Mouse (Mus musculus): ENCODE results near the gene Gfpt2. TPM values are rescaled to one million over a fixed set of nuclear protein-coding genes. Genes with fewer than 3 reads are reported as not detected.
"Not testable (repeated sequence)": the region's sequence is repeated elsewhere in the genome, so short reads cannot be mapped to it uniquely, and the experiment has no call there.

Gene Gfpt2
- polyA plus RNA-seq, 1 experiment from 2014 or later: 7.0 TPM

DNA sequence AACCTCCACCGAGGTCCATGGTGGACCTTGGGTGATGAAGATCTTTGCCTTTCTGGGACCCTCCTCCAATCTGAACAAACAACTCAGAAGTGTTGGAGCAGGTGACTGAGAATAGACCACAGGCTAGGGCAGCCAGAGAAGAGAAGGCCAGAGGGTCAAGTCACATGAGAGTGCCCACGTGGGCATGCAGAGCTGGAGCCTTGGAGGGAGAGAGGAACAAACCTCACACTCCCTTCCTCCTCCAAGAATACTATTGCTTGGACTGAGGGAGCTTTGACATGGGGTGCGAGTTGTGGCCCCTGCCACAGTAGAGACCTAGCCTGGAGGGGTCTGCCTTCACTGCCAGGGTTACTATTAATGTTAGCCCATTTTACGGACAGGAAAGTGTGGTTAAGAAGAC is 30.0 kb upstream of the Gfpt2 start:
- WGBS: 65% methylated on average over 4 of the region's 4 CpGs
- Histone ChIP-seq H3K4me1 (replicated peaks; ENCODE audit: control insufficient read depth, insufficient read depth, low read length) (peaks cover 4% of the 10 kb centered on the region; the same call in 1 of the 2 replicates), H3K9ac (ENCODE audit: low read length) (no peak overlapping the region), H3K27me3 (replicated peaks; ENCODE audit: control insufficient read depth, insufficient read depth, low read length) (no peaks in the 10 kb centered on the region), H3K4me2 (ENCODE audit: low read length) (no peak overlapping the region), H3K9me3 (ENCODE audit: control insufficient read depth, low read length) (no peaks in the 10 kb centered on the region), H3K27ac (ENCODE audit: low read depth) (0 out of 2 replicates have a peak overlapping the region, but pooled peaks have one; percentile 62), H3K36me3 (ENCODE audit: control insufficient read depth, insufficient read depth, low read length) (no peaks in the 10 kb centered on the region), H3K4me3 (ENCODE audit: low read depth, low read length) (no peak overlapping the region)
- ATAC-seq (replicated peaks; ENCODE audit: low FRiP score, low TSS enrichment, low read depth) (no peak), DNase-seq (ENCODE audit: low spot score) (no peak)

DNA sequence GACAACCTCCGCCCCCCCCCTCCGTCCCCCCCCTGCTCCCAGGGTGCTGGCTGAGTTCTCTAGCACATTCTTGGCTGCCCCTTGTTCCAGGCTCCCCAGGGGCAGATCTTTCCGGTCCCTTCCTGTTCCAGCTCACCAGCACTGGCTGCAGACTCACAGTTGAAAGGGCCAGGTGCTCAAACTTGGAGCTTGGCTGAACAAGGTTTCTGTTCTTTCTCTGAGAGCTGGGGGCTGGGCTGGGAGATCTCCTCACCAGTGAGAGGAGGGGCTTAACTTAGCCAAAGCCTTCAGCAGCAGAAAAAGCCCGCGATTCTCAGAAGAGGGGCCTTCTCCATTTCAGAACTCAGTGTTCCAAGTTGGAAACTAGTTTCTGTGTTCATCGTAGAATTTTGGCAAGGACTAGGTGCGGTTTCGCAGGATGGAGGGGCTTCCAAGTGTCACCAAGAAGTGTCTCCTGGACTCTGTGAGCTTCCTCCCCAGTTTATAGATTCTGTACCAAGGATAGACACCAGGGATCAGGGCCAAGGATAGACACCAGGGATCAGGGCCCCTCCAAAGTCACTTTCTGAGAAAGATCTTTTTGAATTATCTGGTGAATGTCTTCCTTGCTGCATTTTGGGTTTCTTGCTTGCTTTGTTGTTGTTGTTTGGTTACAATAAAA is 29.2 kb upstream of the Gfpt2 start:
- no peaks in the 10 kb centered on the region for H3K9me3 ChIP-seq (ENCODE audit: control insufficient read depth, low read length)
- DNase-seq (ENCODE audit: low spot score) (peak; percentile 74), ATAC-seq (replicated peaks; ENCODE audit: low FRiP score, low TSS enrichment, low read depth) (peak; percentile 79; the same call in 1 of the 2 replicates)
- WGBS: 20% methylated on average over 7 of the region's 8 CpGs
- H3K27ac ChIP-seq (ENCODE audit: low read depth): peak overlapping the region; percentile 62
- no peak overlapping the region for H3K4me3 ChIP-seq (ENCODE audit: low read depth, low read length)
- no peaks in the 10 kb centered on the region for H3K36me3 ChIP-seq (ENCODE audit: control insufficient read depth, insufficient read depth, low read length)
- peaks cover 4% of the 10 kb centered on the region; the same call in 1 of the 2 replicates for H3K4me1 ChIP-seq (replicated peaks; ENCODE audit: control insufficient read depth, insufficient read depth, low read length)
- no peaks in the 10 kb centered on the region for H3K27me3 ChIP-seq (replicated peaks; ENCODE audit: control insufficient read depth, insufficient read depth, low read length)
- H3K9ac ChIP-seq (ENCODE audit: low read length): peak overlapping the region; percentile 11; the same call in 1 of the 2 replicates
- peak overlapping the region; percentile 18; the same call in 1 of the 2 replicates for H3K4me2 ChIP-seq (ENCODE audit: low read length)

DNA sequence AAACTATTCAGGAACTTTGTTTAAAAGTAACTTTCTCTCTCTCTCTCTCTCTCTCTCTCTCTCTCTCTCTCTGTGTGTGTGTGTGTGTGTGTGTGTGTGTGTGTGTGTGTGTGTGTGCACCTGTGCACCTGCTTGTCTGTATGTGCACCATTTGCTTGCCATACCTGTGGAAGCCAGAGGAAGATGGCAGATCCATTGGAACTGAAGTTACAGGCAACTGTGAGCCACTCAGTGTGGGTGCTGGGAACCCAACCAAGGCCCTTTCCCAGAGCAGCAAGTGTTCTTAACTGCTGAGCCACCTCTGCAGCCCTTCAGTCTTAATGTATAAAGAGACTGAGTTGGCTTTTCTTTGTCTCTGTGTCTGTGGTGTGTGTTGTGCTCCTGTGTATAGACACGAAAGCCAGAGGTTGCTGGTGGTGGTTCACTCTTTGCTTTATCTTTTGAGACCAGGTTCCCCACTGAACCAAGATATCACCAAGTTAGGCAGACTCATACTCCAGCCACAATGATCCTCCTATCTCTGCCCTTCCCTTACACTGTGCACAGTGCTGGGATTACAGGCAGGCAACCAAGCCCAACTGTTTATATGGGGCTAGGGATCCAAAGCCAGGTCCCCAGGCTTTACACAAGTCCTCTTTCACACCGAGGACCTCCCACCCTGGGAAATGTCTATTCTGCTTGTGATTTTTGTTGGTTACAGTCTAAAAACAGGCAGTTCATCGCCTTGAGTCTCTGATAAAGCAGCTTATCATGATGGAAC is 28.4 kb upstream of the Gfpt2 start:
- H3K9ac ChIP-seq (ENCODE audit: low read length): no peak overlapping the region
- H3K36me3 ChIP-seq (ENCODE audit: control insufficient read depth, insufficient read depth, low read length): no peaks in the 10 kb centered on the region
- no peaks in the 10 kb centered on the region for H3K27me3 ChIP-seq (replicated peaks; ENCODE audit: control insufficient read depth, insufficient read depth, low read length)
- WGBS: 83% methylated on average over 3 of the region's 3 CpGs
- no peak overlapping the region for H3K4me2 ChIP-seq (ENCODE audit: low read length)
- H3K4me1 ChIP-seq (replicated peaks; ENCODE audit: control insufficient read depth, insufficient read depth, low read length): peaks cover 4% of the 10 kb centered on the region; the same call in 1 of the 2 replicates
- ATAC-seq (replicated peaks; ENCODE audit: low FRiP score, low TSS enrichment, low read depth) (no peak), DNase-seq (ENCODE audit: low spot score) (no peak)
- H3K9me3 ChIP-seq (ENCODE audit: control insufficient read depth, low read length): no peaks in the 10 kb centered on the region
- H3K27ac ChIP-seq (ENCODE audit: low read depth): no peak overlapping the region
- no peak overlapping the region for H3K4me3 ChIP-seq (ENCODE audit: low read depth, low read length)

DNA sequence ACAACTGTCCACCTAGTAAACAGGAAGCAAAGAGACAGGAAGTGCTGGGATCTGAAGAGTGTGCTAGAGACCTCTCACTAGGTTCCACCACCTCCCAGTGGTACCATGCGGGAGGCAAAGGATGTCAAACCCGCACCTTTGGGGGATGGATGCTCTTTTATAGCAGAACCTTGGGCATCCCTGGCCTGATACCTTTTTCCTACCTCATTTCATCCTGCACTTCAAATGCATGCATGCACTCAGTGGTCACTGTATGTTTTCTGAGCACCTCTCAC is 27.9 kb upstream of the Gfpt2 start:
- ATAC-seq (replicated peaks; ENCODE audit: low FRiP score, low TSS enrichment, low read depth) (no peak), DNase-seq (ENCODE audit: low spot score) (no peak)
- no peak overlapping the region for H3K9ac ChIP-seq (ENCODE audit: low read length)
- no peaks in the 10 kb centered on the region for H3K9me3 ChIP-seq (ENCODE audit: control insufficient read depth, low read length)
- H3K36me3 ChIP-seq (ENCODE audit: control insufficient read depth, insufficient read depth, low read length): no peaks in the 10 kb centered on the region
- WGBS: 97% methylated on average over 2 of the region's 2 CpGs
- no peak overlapping the region for H3K4me2 ChIP-seq (ENCODE audit: low read length)
- no peaks in the 10 kb centered on the region for H3K27me3 ChIP-seq (replicated peaks; ENCODE audit: control insufficient read depth, insufficient read depth, low read length)
- H3K27ac ChIP-seq (ENCODE audit: low read depth): no peak overlapping the region
- H3K4me3 ChIP-seq (ENCODE audit: low read depth, low read length): no peak overlapping the region
- H3K4me1 ChIP-seq (replicated peaks; ENCODE audit: control insufficient read depth, insufficient read depth, low read length): peaks cover 4% of the 10 kb centered on the region; the same call in 1 of the 2 replicates

DNA sequence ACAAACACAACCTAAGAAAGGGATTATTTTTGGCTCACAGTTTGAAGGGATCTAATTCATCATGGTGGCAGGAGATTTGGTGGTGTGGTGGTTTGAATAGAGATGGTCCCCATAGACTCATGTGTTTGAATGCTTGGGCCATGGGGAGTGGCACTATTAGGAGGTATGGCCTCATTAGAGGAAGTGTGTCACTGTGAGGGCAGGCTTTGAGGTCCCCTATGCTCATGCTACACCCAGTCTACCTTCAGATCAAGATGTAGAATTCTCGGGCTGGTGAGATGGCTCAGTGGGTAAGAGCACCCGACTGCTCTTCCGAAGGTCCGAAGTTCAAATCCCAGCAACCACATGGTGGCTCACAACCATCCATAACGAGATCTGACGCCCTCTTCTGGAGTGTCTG is 26.5 kb upstream of the Gfpt2 start:
- H3K4me2 ChIP-seq (ENCODE audit: low read length); H3K9ac ChIP-seq (ENCODE audit: low read length); H3K36me3 ChIP-seq (ENCODE audit: control insufficient read depth, insufficient read depth, low read length); H3K27me3 ChIP-seq (replicated peaks; ENCODE audit: control insufficient read depth, insufficient read depth, low read length); DNase-seq (ENCODE audit: low spot score); H3K4me3 ChIP-seq (ENCODE audit: low read depth, low read length); H3K4me1 ChIP-seq (replicated peaks; ENCODE audit: control insufficient read depth, insufficient read depth, low read length); ATAC-seq (replicated peaks; ENCODE audit: low FRiP score, low TSS enrichment, low read depth); H3K9me3 ChIP-seq (ENCODE audit: control insufficient read depth, low read length); H3K27ac ChIP-seq (ENCODE audit: low read depth): not testable (repeated sequence)
- WGBS: 92% methylated on average over 4 of the region's 6 CpGs

DNA sequence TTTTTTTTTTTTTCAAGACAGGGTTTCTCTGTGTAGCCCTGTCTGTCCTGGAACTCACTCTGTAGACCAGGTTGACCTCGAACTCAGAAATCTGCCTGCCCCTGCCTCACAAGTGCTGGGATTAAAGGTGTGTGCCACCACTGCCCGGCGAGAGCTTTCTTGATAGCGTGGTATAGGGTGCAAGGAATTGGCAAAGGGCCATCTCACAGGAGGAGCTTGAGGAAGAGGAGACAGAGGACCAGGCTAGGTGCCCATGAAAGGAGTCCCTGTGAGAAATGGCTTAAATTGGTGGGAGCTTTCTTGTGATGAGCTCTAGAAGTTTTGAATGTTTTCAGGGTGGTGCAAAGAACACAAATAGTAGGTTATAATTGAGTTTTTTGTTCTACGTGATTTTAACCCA is 25.2 kb upstream of the Gfpt2 start:
- H3K9me3 ChIP-seq (ENCODE audit: control insufficient read depth, low read length): no peaks in the 10 kb centered on the region
- no peak for DNase-seq (ENCODE audit: low spot score)
- H3K36me3 ChIP-seq (ENCODE audit: control insufficient read depth, insufficient read depth, low read length): no peaks in the 10 kb centered on the region
- no peak overlapping the region for H3K4me2 ChIP-seq (ENCODE audit: low read length)
- no peak overlapping the region for H3K9ac ChIP-seq (ENCODE audit: low read length)
- H3K4me1 ChIP-seq (replicated peaks; ENCODE audit: control insufficient read depth, insufficient read depth, low read length): peaks cover under 1% of the 10 kb centered on the region; the same call in 1 of the 2 replicates
- H3K27ac ChIP-seq (ENCODE audit: low read depth): no peak overlapping the region
- no peaks in the 10 kb centered on the region for H3K27me3 ChIP-seq (replicated peaks; ENCODE audit: control insufficient read depth, insufficient read depth, low read length)
- WGBS: 92% methylated on average over 5 of the region's 5 CpGs
- no peak overlapping the region for H3K4me3 ChIP-seq (ENCODE audit: low read depth, low read length)
- ATAC-seq (replicated peaks; ENCODE audit: low FRiP score, low TSS enrichment, low read depth): no peak

DNA sequence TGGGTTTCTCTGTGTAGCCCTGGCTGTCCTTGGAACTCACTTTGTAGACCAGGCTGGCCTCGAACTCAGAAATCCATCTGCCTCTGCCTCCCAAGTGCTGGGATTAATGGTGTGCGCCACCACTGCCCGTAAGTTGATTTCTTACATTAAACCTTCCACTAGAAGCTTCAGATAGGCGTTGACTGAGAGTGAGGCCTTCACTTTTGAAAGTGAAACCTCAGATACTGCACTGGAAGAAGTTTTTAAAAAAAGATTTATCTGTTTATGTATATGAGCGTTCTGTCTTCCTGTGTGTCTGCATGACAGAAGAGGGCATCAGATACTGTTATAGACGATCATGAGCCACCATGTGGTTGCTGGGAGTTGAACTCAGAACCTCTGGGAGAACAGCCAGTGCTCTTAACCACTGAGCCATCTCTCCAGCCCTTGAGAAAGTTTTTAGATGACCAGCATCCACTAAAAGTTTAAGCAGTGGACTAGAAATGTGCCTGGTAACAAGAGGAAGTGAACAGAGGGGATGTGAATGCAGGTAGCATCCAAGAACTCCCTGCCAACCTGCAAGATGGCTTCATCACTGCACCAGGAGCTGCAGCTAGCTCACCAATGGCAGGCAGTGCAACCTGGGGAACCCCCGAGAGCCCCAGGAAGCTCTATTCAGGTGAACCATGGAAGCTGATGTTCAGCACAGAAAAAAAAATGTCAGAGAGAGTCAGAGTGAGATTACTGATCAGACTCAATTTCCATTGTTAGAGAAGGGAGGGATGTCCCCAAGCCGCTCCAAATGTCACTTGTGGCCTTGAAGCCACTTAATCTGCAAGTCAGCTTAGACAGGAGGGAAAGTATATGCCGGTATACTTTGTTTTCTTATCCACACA is 23.1 kb upstream of the Gfpt2 start:
- Histone ChIP-seq H3K27me3 (replicated peaks; ENCODE audit: control insufficient read depth, insufficient read depth, low read length) (no peaks in the 10 kb centered on the region), H3K9me3 (ENCODE audit: control insufficient read depth, low read length) (no peaks in the 10 kb centered on the region), H3K4me2 (ENCODE audit: low read length) (no peak overlapping the region), H3K36me3 (ENCODE audit: control insufficient read depth, insufficient read depth, low read length) (no peaks in the 10 kb centered on the region), H3K4me3 (ENCODE audit: low read depth, low read length) (no peak overlapping the region), H3K9ac (ENCODE audit: low read length) (no peak overlapping the region), H3K4me1 (replicated peaks; ENCODE audit: control insufficient read depth, insufficient read depth, low read length) (no peaks in the 10 kb centered on the region), H3K27ac (ENCODE audit: low read depth) (no peak overlapping the region)
- 75% methylated on average over 9 of the region's 9 CpGs for WGBS
- ATAC-seq (replicated peaks; ENCODE audit: low FRiP score, low TSS enrichment, low read depth) (no peak), DNase-seq (ENCODE audit: low spot score) (no peak)

DNA sequence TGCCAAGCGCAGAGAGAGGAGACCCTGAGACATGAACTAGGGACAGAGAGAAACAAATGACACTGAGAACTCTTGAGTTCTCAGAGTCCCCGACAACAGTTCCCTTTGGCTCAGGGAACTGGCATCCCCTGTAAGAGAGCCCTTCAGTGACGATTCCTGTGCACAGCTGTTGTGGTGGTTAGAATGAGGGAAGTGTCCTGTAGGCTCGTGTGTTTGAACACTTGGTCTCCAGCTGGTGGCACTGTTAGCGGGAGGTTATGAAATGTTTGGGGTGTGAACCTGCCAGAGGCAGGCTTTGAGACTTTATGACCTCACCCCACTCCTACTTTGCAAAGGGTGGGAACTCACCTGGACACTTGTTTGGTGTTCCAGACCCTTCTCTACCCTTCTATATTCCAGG is 21.7 kb upstream of the Gfpt2 start:
- Histone ChIP-seq H3K27ac (ENCODE audit: low read depth) (no peak overlapping the region), H3K4me1 (replicated peaks; ENCODE audit: control insufficient read depth, insufficient read depth, low read length) (no peaks in the 10 kb centered on the region), H3K9me3 (ENCODE audit: control insufficient read depth, low read length) (no peaks in the 10 kb centered on the region), H3K27me3 (replicated peaks; ENCODE audit: control insufficient read depth, insufficient read depth, low read length) (no peaks in the 10 kb centered on the region), H3K36me3 (ENCODE audit: control insufficient read depth, insufficient read depth, low read length) (no peaks in the 10 kb centered on the region), H3K9ac (ENCODE audit: low read length) (no peak overlapping the region), H3K4me3 (ENCODE audit: low read depth, low read length) (no peak overlapping the region), H3K4me2 (ENCODE audit: low read length) (no peak overlapping the region)
- 61% methylated on average over 5 of the region's 5 CpGs for WGBS
- ATAC-seq (replicated peaks; ENCODE audit: low FRiP score, low TSS enrichment, low read depth) (no peak), DNase-seq (ENCODE audit: low spot score) (no peak)
